Mouse (Mus musculus) kidney, adult 2 months (tissue): ENCODE results near the gene Oas2.

Source experiments
- CTCF ChIP-seq: fragments of 200-500 bp; conservative IDR thresholded peaks from 2 replicates; pipeline ENCODE4 v1.5.1; 2011; ENCODE audit warnings: low read depth, mild to moderate bottlenecking, control low read depth, low read length, moderate library complexity, mixed read lengths; ENCODE audit not compliant: insufficient read depth, insufficient read length
- POLR2A ChIP-seq: fragments of 200-500 bp; IDR thresholded peaks from one replicate; pipeline ENCODE4 v1.6.1; 2011; ENCODE audit warnings: low read depth, low read length, control low read depth

DNA sequence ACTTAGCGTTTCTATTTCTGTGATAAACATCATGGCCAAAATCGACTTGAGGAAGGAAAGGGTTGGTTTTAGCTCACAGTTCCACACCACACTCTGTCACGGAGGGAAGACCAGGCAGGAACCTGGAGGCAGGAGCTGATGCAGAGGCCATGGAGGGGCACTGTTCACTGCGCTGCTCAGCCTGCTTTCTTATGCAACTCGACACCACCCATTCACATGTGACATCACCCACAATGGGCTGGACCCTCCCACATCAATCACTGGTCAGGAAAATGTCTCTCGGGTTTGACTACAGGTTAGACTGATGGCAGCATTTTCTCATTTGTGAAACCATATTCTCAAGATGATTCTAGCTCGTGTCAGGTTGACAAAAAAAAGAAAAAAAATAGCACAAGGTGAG lies 28.6 kb downstream of the Oas2 start:
- TF ChIP-seq POLR2A (no peak), CTCF (no peak)
